In genomic region chr9:55432306-55433289, GRCm38 (mm10) we compare ENCODE assay signal across 18 mouse cellular contexts.
DNase-seq lines count a peak whose midpoint lies in the region; ATAC-seq and TF ChIP-seq lines count a peak whose summit lies in the region.
"Had no signal": no experiment of that assay in that cellular context is flagged by ENCODE, and none has a peak within 500 bp of the region (broad histone marks: within the 10 kb centered on the region; RNA-seq: fewer than 3 reads in every experiment).

No protein-coding gene starts in this region.

- TF ChIP-seq CTCF in intestine, postnatal 0 days (IDR thresholded peaks at IDR 0.05; ENCODE audit: low read depth), result no peak

- no peaks in the 10 kb centered on the region for H3K27me3 ChIP-seq in limb, embryonic 11.5 days (ENCODE audit: control insufficient read depth, insufficient read depth, low read length)
- no peaks in the 10 kb centered on the region for H3K27me3 ChIP-seq in intestine, postnatal 0 days (replicated peaks; ENCODE audit: control insufficient read depth, insufficient read depth, low read length)

- 69% methylated on average over 14 of the region's 14 CpGs for WGBS in limb, embryonic 11.5 days
- WGBS in intestine, postnatal 0 days, result 66% methylated on average over 14 of the region's 14 CpGs

- no peaks in the 10 kb centered on the region for H3K36me3 ChIP-seq in limb, embryonic 11.5 days (ENCODE audit: control insufficient read depth, insufficient read depth, low read length)
- H3K36me3 ChIP-seq in intestine, postnatal 0 days (ENCODE audit: control insufficient read depth, insufficient read depth), result no peaks in the 10 kb centered on the region
- H3K36me3 ChIP-seq: heart, embryonic 12.5 days; liver, embryonic 12.5 days; neural tube, embryonic 12.5 days had no signal

- H3K4me2 ChIP-seq in limb, embryonic 11.5 days (ENCODE audit: low read depth, severe bottlenecking), result no peak overlapping the region
- no peak overlapping the region for H3K4me2 ChIP-seq in intestine, postnatal 0 days (replicated peaks; ENCODE audit: low read depth)
- H3K4me2 ChIP-seq: heart, embryonic 12.5 days; liver, embryonic 12.5 days; neural tube, embryonic 12.5 days had no signal

- peak; percentile 28 for DNase-seq in cerebellum, adult 9-10 months
- DNase-seq in cerebellum, postnatal 10 days, result no peak
- peak; percentile 57 for DNase-seq in MN1 (ENCODE audit: low spot score)
- DNase-seq in adrenal gland, postnatal 14 days, result peak; percentile 48
- no peak for DNase-seq in limb, embryonic 11.5 days (ENCODE audit: low spot score)
- no peak for DNase-seq in frontal cortex, postnatal 14 days (ENCODE audit: low spot score in 2 of 2)
- DNase-seq: embryo, embryonic 11 days; kidney, adult 8-10 months; kidney, postnatal 25 days; lung, adult 2 months; lung, postnatal 36 days had no signal

- ATAC-seq in limb, embryonic 11.5 days (ENCODE audit: insufficient number of reproducible peaks, low FRiP score, low TSS enrichment, low read depth), result no peak
- ATAC-seq in intestine, postnatal 0 days, result no peak
- ATAC-seq: forebrain, embryonic 16.5 days; hindbrain, postnatal 0 days; liver, embryonic 12.5 days had no signal

- no peak overlapping the region for H3K4me3 ChIP-seq in limb, embryonic 11.5 days (ENCODE audit: low read depth, low read length)
- no peak overlapping the region for H3K4me3 ChIP-seq in intestine, postnatal 0 days (ENCODE audit: low read depth, low read length)
- H3K4me3 ChIP-seq: heart, embryonic 12.5 days; liver, embryonic 12.5 days; neural tube, embryonic 12.5 days had no signal

- H3K4me1 ChIP-seq in limb, embryonic 11.5 days (ENCODE audit: control insufficient read depth, insufficient read depth, low read length), result peaks cover 11% of the 10 kb centered on the region; the same call in 1 of the 2 replicates
- 0 out of 2 replicates have a peak, but pooled peaks cover 4% of the 10 kb centered on the region for H3K4me1 ChIP-seq in intestine, postnatal 0 days (replicated peaks; ENCODE audit: control insufficient read depth, insufficient read depth, low read length)
- H3K4me1 ChIP-seq: liver, embryonic 12.5 days had no signal

- no peak overlapping the region for H3K27ac ChIP-seq in limb, embryonic 11.5 days (replicated peaks; ENCODE audit: low read depth, low read length)
- H3K27ac ChIP-seq in intestine, postnatal 0 days (ENCODE audit: low read depth, low read length), result no peak overlapping the region
- H3K27ac ChIP-seq: hindbrain, postnatal 0 days; liver, embryonic 12.5 days; neural tube, embryonic 12.5 days; stomach, postnatal 0 days had no signal

- 0 out of 2 replicates have a peak overlapping the region, but pooled peaks have one; percentile 7 for H3K9ac ChIP-seq in limb, embryonic 11.5 days (ENCODE audit: low read length)
- no peak overlapping the region for H3K9ac ChIP-seq in intestine, postnatal 0 days (ENCODE audit: low read depth, low read length)
- H3K9ac ChIP-seq: heart, embryonic 12.5 days; liver, embryonic 12.5 days; neural tube, embryonic 12.5 days had no signal

- H3K9me3 ChIP-seq in limb, embryonic 11.5 days (ENCODE audit: control insufficient read depth, low read length), result no peaks in the 10 kb centered on the region
- no peaks in the 10 kb centered on the region for H3K9me3 ChIP-seq in intestine, postnatal 0 days (ENCODE audit: control insufficient read depth)
- H3K9me3 ChIP-seq: heart, embryonic 12.5 days; liver, embryonic 12.5 days; neural tube, embryonic 12.5 days had no signal

Comparison
In these comparisons a context has a peak if more than half of its experiments do, and no peak if none do; other contexts are left out.
1. DNase-seq: peak in cerebellum, adult 9-10 months (single experiment), MN1 (single experiment) and adrenal gland, postnatal 14 days (single experiment); none in cerebellum, postnatal 10 days (0 of 2), limb, embryonic 11.5 days (single experiment) and frontal cortex, postnatal 14 days (0 of 2).